Mouse (Mus musculus) forebrain, embryonic 13.5 days (tissue): ENCODE measurements around the gene Nrp2. TPM values are rescaled to one million over a fixed set of nuclear protein-coding genes. Genes with fewer than 3 reads are reported as not detected.

ENCODE experiments used
- ATAC-seq: fragments of 200-750 bp; cut with Nextera tagmentation; 2 replicates; pipeline ENCODE4 v1.8.0; 2017
- H3K27ac ChIP-seq: fragments of 300-500 bp; sonication (generic); 2 replicates; pipeline ENCODE4 v1.5.1; 2015; ENCODE audit warnings: inconsistent platforms, mild to moderate bottlenecking, moderate library complexity
- H3K27me3 ChIP-seq: fragments of 300-500 bp; sonication (generic); 2 replicates; pipeline ENCODE4 v1.6.1; 2015; ENCODE audit warnings: mild to moderate bottlenecking, inconsistent platforms
- H3K36me3 ChIP-seq: fragments of 300-500 bp; sonication (generic); 2 replicates; pipeline ENCODE4 v1.6.1; 2015; ENCODE audit warnings: mild to moderate bottlenecking, inconsistent platforms; ENCODE audit not compliant: poor library complexity, severe bottlenecking
- H3K4me1 ChIP-seq: fragments of 300-500 bp; sonication (generic); 2 replicates; pipeline ENCODE4 v1.6.1; 2015; ENCODE audit warnings: inconsistent platforms
- H3K4me2 ChIP-seq: fragments of 300-500 bp; sonication (generic); 2 replicates; pipeline ENCODE4 v1.6.1; 2015; ENCODE audit warnings: inconsistent platforms, mild to moderate bottlenecking, moderate library complexity
- H3K4me3 ChIP-seq: fragments of 300-500 bp; sonication (generic); 2 replicates; pipeline ENCODE4 v1.5.1; 2015; ENCODE audit warnings: mild to moderate bottlenecking, inconsistent platforms
- H3K9ac ChIP-seq: fragments of 300-500 bp; sonication (generic); 2 replicates; pipeline ENCODE4 v1.6.1; 2015; ENCODE audit warnings: mild to moderate bottlenecking, inconsistent platforms
- H3K9me3 ChIP-seq: fragments of 300-500 bp; sonication (generic); replicated peaks from 2 replicates; pipeline ENCODE4 v1.6.1; 2016; ENCODE audit warnings: inconsistent platforms
- WGBS: fragments of 180-500 bp; shearing (Covaris S2); methylation state at CpG from one replicate; pipeline ENCODE4 v1.1.7; 2015; 5-methylcytosine and 5-hydroxymethylcytosine counted together
- polyA plus RNA-seq: library from polyadenylated mRNA; unstranded; fragments of >200 nt; fragmentation: Nextera tagmentation; extraction: Ambion mirVana; gene quantifications from 2 replicates; pipeline ENCODE4 v1.2.1, GENCODE M21; 2015

The Nrp2 gene
- polyA plus RNA-seq, 1 experiment from 2014 or later = 19.5 TPM

GRCm38 (mm10) chr1:62800351-62800750 is 97.3 kb downstream of the Nrp2 start:
- Histone ChIP-seq H3K9ac (no peak overlapping the region), H3K4me1 (peaks cover 11% of the 10 kb centered on the region), H3K27me3 (no peaks in the 10 kb centered on the region), H3K36me3 (no peaks in the 10 kb centered on the region), H3K4me2 (no peak overlapping the region), H3K27ac (no peak overlapping the region), H3K4me3 (no peak overlapping the region), H3K9me3 (no peaks in the 10 kb centered on the region)
- no peak for ATAC-seq
- 92% methylated on average over 5 of the region's 5 CpGs for WGBS

DNA sequence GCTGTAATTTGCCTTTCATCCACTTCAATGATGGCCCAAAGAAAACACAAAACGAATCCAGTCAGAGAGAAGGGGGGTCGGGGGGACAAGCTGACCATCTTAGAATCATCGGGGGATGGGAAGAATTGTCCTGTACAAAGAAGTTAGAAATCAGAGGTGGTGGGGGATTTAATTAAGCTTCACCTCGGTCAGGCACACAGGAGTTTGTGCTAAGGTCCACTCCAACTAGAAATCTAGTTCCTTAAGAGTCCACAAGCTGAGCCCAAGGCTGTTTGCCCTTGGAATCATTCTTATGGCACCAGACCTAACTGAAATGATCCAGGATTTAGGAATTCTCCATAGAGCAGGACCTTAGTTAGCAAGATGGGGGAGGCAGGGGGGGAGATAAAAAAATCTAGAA is 98.3 kb downstream of the Nrp2 start:
- Histone ChIP-seq H3K36me3 (no peaks in the 10 kb centered on the region), H3K9ac (no peak overlapping the region), H3K27ac (no peak overlapping the region), H3K4me2 (no peak overlapping the region), H3K27me3 (no peaks in the 10 kb centered on the region), H3K4me3 (no peak overlapping the region), H3K4me1 (peaks cover under 1% of the 10 kb centered on the region; the same call in 1 of the 2 replicates), H3K9me3 (no peaks in the 10 kb centered on the region)
- 48% methylated on average over 4 of the region's 4 CpGs for WGBS
- ATAC-seq = no peak

GRCm38 (mm10) chr1:62801842-62802241 is 98.8 kb downstream of the Nrp2 start:
- ATAC-seq = no peak
- WGBS = 77% methylated on average over 3 of the region's 3 CpGs
- no peaks in the 10 kb centered on the region for H3K4me1 ChIP-seq

GRCm38 (mm10) chr1:62803544-62803943 is 100.5 kb downstream of the Nrp2 start:
- H3K4me2 ChIP-seq = no peak overlapping the region

More at GRCm38 (mm10) chr1:62801842-62802241, 98.8 kb downstream of the Nrp2 start:
- H3K27me3 ChIP-seq = no peaks in the 10 kb centered on the region
- no peaks in the 10 kb centered on the region for H3K9me3 ChIP-seq
- H3K36me3 ChIP-seq = no peaks in the 10 kb centered on the region
- H3K4me2 ChIP-seq = no peak overlapping the region
- H3K4me3 ChIP-seq = no peak overlapping the region
- H3K27ac ChIP-seq = no peak overlapping the region
- no peak overlapping the region for H3K9ac ChIP-seq

DNA sequence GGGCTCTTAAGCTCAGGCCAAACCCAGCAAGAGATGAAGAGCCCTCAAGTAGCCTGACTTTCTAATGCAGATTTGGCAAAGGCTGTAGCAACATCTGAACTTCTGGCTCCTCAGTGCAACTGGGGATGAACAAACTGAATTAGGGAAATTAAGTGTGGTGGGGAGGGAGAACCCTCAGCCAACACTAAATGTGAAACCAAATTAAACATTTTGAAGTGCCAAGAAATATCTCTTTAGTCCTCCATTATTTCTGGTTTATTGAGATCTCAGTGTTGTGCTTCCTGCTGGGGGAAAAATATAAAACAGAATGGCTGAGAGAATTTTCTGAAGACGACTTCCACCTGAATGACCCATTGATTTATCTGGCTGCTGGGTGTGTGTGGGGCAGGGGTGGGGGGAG is 102.9 kb downstream of the Nrp2 start:
- Histone ChIP-seq H3K4me3 (no peak overlapping the region), H3K9me3 (no peaks in the 10 kb centered on the region), H3K27ac (no peak overlapping the region), H3K4me1 (no peaks in the 10 kb centered on the region), H3K36me3 (no peaks in the 10 kb centered on the region), H3K4me2 (no peak overlapping the region), H3K9ac (no peak overlapping the region), H3K27me3 (no peaks in the 10 kb centered on the region)
- 33% methylated on average over 1 of the region's 1 CpGs for WGBS
- ATAC-seq = no peak

More at GRCm38 (mm10) chr1:62803544-62803943, 100.5 kb downstream of the Nrp2 start:
- no peaks in the 10 kb centered on the region for H3K36me3 ChIP-seq
- no peak for ATAC-seq
- no peaks in the 10 kb centered on the region for H3K4me1 ChIP-seq
- H3K4me3 ChIP-seq = no peak overlapping the region
- WGBS = 94% methylated on average over 1 of the region's 1 CpGs
- no peak overlapping the region for H3K9ac ChIP-seq
- no peaks in the 10 kb centered on the region for H3K9me3 ChIP-seq
- H3K27ac ChIP-seq = no peak overlapping the region
- no peaks in the 10 kb centered on the region for H3K27me3 ChIP-seq

DNA sequence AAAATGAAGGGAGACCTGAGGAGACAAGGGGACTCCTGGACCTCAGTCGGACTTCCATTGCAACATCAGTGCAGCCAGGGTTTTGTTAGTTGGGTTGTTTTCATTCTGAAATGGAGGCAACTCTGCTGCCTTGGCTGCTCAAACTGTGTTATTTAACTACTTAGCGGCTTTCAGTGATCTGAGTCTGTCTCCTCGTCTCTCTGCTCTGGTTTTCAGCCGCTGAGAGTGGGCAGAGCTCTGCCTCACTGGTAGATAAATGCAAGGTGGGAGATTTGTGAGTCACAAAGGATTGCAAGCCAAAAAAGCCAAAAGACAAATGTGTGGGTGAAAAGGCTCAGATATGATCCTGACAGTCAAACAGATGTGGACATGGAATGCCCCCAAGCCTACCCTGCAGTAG is 105.3 kb downstream of the Nrp2 start:
- Histone ChIP-seq H3K4me1 (no peaks in the 10 kb centered on the region), H3K36me3 (no peaks in the 10 kb centered on the region), H3K4me2 (no peak overlapping the region), H3K9me3 (no peaks in the 10 kb centered on the region), H3K27me3 (no peaks in the 10 kb centered on the region), H3K27ac (no peak overlapping the region), H3K9ac (no peak overlapping the region), H3K4me3 (no peak overlapping the region)
- no peak for ATAC-seq
- 85% methylated on average over 4 of the region's 4 CpGs for WGBS

GRCm38 (mm10) chr1:62809601-62810228 is 106.6 kb downstream of the Nrp2 start:
- Histone ChIP-seq H3K4me3 (no peak overlapping the region), H3K9me3 (no peaks in the 10 kb centered on the region), H3K9ac (no peak overlapping the region), H3K27me3 (no peaks in the 10 kb centered on the region), H3K4me1 (no peaks in the 10 kb centered on the region), H3K36me3 (no peaks in the 10 kb centered on the region), H3K4me2 (no peak overlapping the region), H3K27ac (no peak overlapping the region)
- no peak for ATAC-seq
- WGBS = 93% methylated on average over 8 of the region's 8 CpGs

- H3K36me3 ChIP-seq = no peaks in the 10 kb centered on the region
- no peak overlapping the region for H3K27ac ChIP-seq
- H3K4me3 ChIP-seq = no peak overlapping the region
- no peaks in the 10 kb centered on the region for H3K4me1 ChIP-seq
- ATAC-seq = no peak
- H3K4me2 ChIP-seq = no peak overlapping the region
- H3K9me3 ChIP-seq = no peaks in the 10 kb centered on the region
- WGBS = 96% methylated on average over 7 of the region's 7 CpGs
- H3K9ac ChIP-seq = no peak overlapping the region
- H3K27me3 ChIP-seq = no peaks in the 10 kb centered on the region
Measured at GRCm38 (mm10) chr1:62811141-62811540, 108.1 kb downstream of the Nrp2 start.

GRCm38 (mm10) chr1:62812701-62813684 is 109.9 kb downstream of the Nrp2 start:
- no peak for ATAC-seq
- Histone ChIP-seq H3K27ac (no peak overlapping the region), H3K4me3 (no peak overlapping the region), H3K27me3 (no peaks in the 10 kb centered on the region), H3K9ac (no peak overlapping the region), H3K4me2 (no peak overlapping the region), H3K4me1 (no peaks in the 10 kb centered on the region), H3K9me3 (no peaks in the 10 kb centered on the region), H3K36me3 (no peaks in the 10 kb centered on the region)
- WGBS = 73% methylated on average over 10 of the region's 10 CpGs

- H3K4me2 ChIP-seq = no peak overlapping the region
- WGBS = 59% methylated on average over 1 of the region's 1 CpGs
- ATAC-seq = no peak
Measured at GRCm38 (mm10) chr1:62813938-62814337, 110.9 kb downstream of the Nrp2 start.

DNA sequence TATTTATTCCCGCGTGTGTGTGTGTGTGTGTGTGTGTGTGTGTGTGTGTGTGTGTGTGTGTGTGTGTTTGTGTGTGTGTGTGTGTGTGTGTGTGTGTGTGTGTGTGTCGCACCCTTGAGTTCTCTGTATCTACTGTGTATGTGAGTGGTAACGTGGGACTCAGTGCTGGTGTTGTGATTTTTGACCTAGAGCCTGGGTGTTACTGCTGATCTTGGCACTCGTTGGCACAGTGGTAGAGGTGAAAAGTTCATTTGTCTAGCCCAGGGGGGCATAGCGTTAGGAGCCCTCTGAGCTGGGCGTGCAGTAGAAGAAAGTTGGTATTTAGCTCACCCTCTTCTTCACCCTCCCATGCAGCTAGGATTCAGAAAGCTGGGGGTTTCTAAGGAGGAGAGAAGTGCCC is 114.5 kb downstream of the Nrp2 start:
- WGBS = 91% methylated on average over 7 of the region's 7 CpGs
- H3K27ac ChIP-seq = no peak overlapping the region
- no peaks in the 10 kb centered on the region for H3K9me3 ChIP-seq
- no peak overlapping the region for H3K4me3 ChIP-seq
- H3K4me1 ChIP-seq = no peaks in the 10 kb centered on the region
- no peaks in the 10 kb centered on the region for H3K36me3 ChIP-seq
- H3K9ac ChIP-seq = no peak overlapping the region
- ATAC-seq = no peak
- no peaks in the 10 kb centered on the region for H3K27me3 ChIP-seq
- no peak overlapping the region for H3K4me2 ChIP-seq

More at GRCm38 (mm10) chr1:62813938-62814337, 110.9 kb downstream of the Nrp2 start:
- Histone ChIP-seq H3K36me3 (no peaks in the 10 kb centered on the region), H3K4me3 (no peak overlapping the region), H3K27me3 (no peaks in the 10 kb centered on the region), H3K4me1 (no peaks in the 10 kb centered on the region), H3K9ac (no peak overlapping the region), H3K27ac (no peak overlapping the region), H3K9me3 (no peaks in the 10 kb centered on the region)

DNA sequence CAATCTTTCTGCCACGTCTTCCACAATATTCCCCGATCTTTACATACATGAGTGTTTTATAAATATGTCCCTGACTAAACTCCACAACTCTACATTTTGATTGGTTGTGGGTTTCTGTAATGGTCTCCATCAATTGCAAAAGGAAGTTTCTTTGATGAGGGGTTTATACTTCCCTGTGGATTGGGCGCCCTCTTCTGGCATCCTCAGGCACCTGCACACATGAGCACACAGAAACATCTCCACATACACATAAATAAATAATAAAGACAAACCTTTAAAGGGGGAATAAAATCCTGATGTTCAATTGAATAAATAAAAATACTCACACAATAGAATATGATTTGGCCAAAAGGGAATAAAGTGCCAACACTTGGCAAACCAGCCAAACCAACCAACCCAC is 117.1 kb downstream of the Nrp2 start:
- Histone ChIP-seq H3K36me3 (no peaks in the 10 kb centered on the region), H3K9me3 (no peaks in the 10 kb centered on the region), H3K4me1 (no peaks in the 10 kb centered on the region), H3K27me3 (no peaks in the 10 kb centered on the region), H3K9ac (no peak overlapping the region), H3K4me3 (no peak overlapping the region), H3K27ac (no peak overlapping the region), H3K4me2 (no peak overlapping the region)
- whole genome bisulfite sequencing = 75% methylated on average over 3 of the region's 3 CpGs
- no peak for ATAC-seq
